Mouse (Mus musculus) kidney, embryonic 14.5 days (tissue): ENCODE measurements around the gene Phf14. TPM values are rescaled to one million over a fixed set of nuclear protein-coding genes. Genes with fewer than 3 reads are reported as not detected.

ENCODE experiments used
- ATAC-seq: fragments of 200-750 bp; cut with Nextera tagmentation; 2 replicates; pipeline ENCODE4 v1.8.0; 2017; ENCODE audit warnings: moderate number of reproducible peaks, mild to moderate bottlenecking, moderate TSS enrichment, moderate library complexity; ENCODE audit not compliant: low FRiP score, low TSS enrichment
- H3K27ac ChIP-seq: fragments of 300-500 bp; sonication (generic); 2 replicates; pipeline ENCODE4 v1.5.1; 2014; ENCODE audit warnings: low read depth, mild to moderate bottlenecking, low read length, moderate library complexity, mixed read lengths
- H3K27me3 ChIP-seq: fragments of 300-500 bp; sonication (generic); 2 replicates; pipeline ENCODE4 v1.6.1; 2014; ENCODE audit warnings: mild to moderate bottlenecking, low read length; ENCODE audit not compliant: control insufficient read depth, insufficient read depth
- H3K36me3 ChIP-seq: fragments of 300-500 bp; sonication (generic); 2 replicates; pipeline ENCODE4 v1.6.1; 2014; ENCODE audit warnings: low read length, mixed read lengths; ENCODE audit not compliant: control insufficient read depth, insufficient read depth
- H3K4me1 ChIP-seq: fragments of 300-500 bp; sonication (generic); 2 replicates; pipeline ENCODE4 v1.6.1; 2014; ENCODE audit warnings: low read length, mixed read lengths; ENCODE audit not compliant: control insufficient read depth, insufficient read depth
- H3K4me2 ChIP-seq: fragments of 300-500 bp; sonication (generic); replicated peaks from 2 replicates; pipeline ENCODE4 v1.6.1; 2014; ENCODE audit warnings: low read depth, mild to moderate bottlenecking, low read length
- H3K4me3 ChIP-seq: fragments of 300-500 bp; sonication (generic); 2 replicates; pipeline ENCODE4 v1.5.1; 2014; ENCODE audit warnings: mild to moderate bottlenecking, low read length
- H3K9ac ChIP-seq: fragments of 300-500 bp; sonication (generic); 2 replicates; pipeline ENCODE4 v1.6.1; 2014; ENCODE audit warnings: low read depth, mild to moderate bottlenecking, low read length, moderate library complexity
- H3K9me3 ChIP-seq: fragments of 300-500 bp; sonication (generic); 2 replicates; pipeline ENCODE4 v1.6.1; 2016; ENCODE audit warnings: low read length; ENCODE audit not compliant: control insufficient read depth
- WGBS: fragments of 180-500 bp; shearing (Covaris S2); extraction: QIAGEN DNeasy Blood & Tissue Kit; methylation state at CpG from one replicate; pipeline ENCODE4 v1.1.7; 2014; 5-methylcytosine and 5-hydroxymethylcytosine counted together
- polyA plus RNA-seq: library from polyadenylated mRNA; unstranded; fragments of >200 nt; fragmentation: Nextera tagmentation; extraction: Ambion mirVana; gene quantifications from 2 replicates; pipeline ENCODE4 v1.2.1, GENCODE M21; 2014

Gene Phf14
- polyA plus RNA-seq, 1 experiment from 2014 or later: 92.6 TPM

GRCm38 (mm10) chr6:12006001-12006400 is 98.4 kb downstream of the Phf14 start:
- H3K27ac ChIP-seq: no peak overlapping the region
- no peak overlapping the region for H3K4me3 ChIP-seq
- WGBS: 85% methylated on average over 1 of the region's 1 CpGs
- no peaks in the 10 kb centered on the region for H3K9me3 ChIP-seq
- no peak for ATAC-seq
- peaks cover 18% of the 10 kb centered on the region; the same call in 1 of the 2 replicates for H3K36me3 ChIP-seq
- H3K4me1 ChIP-seq: no peaks in the 10 kb centered on the region
- H3K9ac ChIP-seq: no peak overlapping the region
- no peak overlapping the region for H3K4me2 ChIP-seq
- H3K27me3 ChIP-seq: no peaks in the 10 kb centered on the region

DNA sequence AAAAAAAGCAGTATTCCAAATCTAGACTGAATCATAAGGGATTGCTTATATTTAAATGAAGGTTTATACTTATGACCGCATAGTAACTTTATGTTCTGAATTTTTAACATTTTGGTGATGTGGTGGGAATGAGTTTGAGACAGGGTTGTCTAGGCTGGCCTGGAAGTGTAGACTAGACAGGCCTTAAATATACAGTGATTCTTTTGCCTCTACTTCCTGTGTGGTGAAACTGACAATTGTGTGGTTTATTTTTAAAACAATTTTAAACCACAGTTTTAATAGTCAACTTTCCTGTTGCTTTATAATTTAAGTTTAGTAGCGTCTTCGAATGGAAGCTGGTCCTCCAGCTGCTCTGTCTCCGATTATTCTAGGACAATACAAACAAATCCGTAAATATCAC is 104.5 kb downstream of the Phf14 start:
- 91% methylated on average over 5 of the region's 5 CpGs for WGBS
- Histone ChIP-seq H3K27ac (no peak overlapping the region), H3K36me3 (peaks cover 5% of the 10 kb centered on the region; the same call in 1 of the 2 replicates), H3K4me1 (no peaks in the 10 kb centered on the region), H3K9ac (no peak overlapping the region), H3K4me3 (no peak overlapping the region), H3K4me2 (no peak overlapping the region), H3K27me3 (no peaks in the 10 kb centered on the region), H3K9me3 (no peaks in the 10 kb centered on the region)
- no peak for ATAC-seq

- Histone ChIP-seq H3K27ac (no peak overlapping the region), H3K27me3 (no peaks in the 10 kb centered on the region), H3K4me3 (no peak overlapping the region), H3K36me3 (peaks cover 6% of the 10 kb centered on the region; the same call in 1 of the 2 replicates), H3K9me3 (no peaks in the 10 kb centered on the region), H3K9ac (no peak overlapping the region), H3K4me2 (no peak overlapping the region), H3K4me1 (no peaks in the 10 kb centered on the region)
- WGBS: 27% methylated on average over 2 of the region's 2 CpGs
- ATAC-seq: peak; percentile 86
Observed at GRCm38 (mm10) chr6:12014035-12014434, 106.4 kb downstream of the Phf14 start.

DNA sequence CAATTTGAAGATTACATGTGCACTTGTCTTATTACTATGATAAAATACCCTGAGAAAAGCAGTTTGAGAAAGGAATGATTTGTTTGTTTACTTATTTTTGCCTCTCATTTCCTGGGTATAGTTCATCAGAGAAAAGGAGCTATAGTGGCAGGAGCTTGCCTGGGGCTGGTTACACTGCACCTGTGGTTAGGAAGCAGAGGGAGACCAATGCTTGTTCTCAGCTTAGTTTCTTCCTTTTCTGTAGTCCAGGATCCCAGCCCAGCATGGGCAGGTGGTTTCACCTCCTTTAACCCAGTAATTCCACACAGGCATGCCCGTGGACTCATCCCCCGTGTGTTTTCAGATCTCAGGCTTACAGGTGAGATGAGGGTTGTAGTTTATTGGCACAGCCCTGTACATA is 107.1 kb downstream of the Phf14 start:
- Histone ChIP-seq H3K9me3 (no peaks in the 10 kb centered on the region), H3K27me3 (no peaks in the 10 kb centered on the region), H3K4me3 (no peak overlapping the region), H3K4me2 (no peak overlapping the region), H3K9ac (no peak overlapping the region), H3K36me3 (peaks cover 6% of the 10 kb centered on the region; the same call in 1 of the 2 replicates), H3K27ac (no peak overlapping the region), H3K4me1 (no peaks in the 10 kb centered on the region)
- 70% methylated on average over 2 of the region's 2 CpGs for WGBS
- ATAC-seq: no peak; the same call in 1 of the 2 replicates

DNA sequence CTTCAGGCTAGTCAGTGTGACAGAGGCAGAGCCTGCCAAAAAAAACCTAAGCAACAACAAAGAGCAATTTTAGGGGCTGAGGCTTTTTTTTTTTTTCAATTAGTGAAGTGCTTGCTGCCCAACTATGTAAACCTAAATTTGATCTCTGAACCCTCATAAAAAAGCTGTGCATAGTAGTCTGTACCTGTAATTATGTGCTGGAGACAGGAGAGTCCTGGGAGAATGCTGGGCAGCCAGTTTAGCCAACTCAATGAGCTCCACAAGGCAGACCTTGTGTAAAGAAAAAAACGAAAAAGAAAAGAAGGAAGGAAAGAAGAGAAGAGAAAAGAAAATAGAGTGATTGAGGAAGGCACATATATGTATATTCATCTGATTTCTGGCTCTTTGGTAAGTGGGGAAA is 112.1 kb downstream of the Phf14 start:
- Histone ChIP-seq H3K4me2 (no peak overlapping the region), H3K4me1 (no peaks in the 10 kb centered on the region), H3K9me3 (no peaks in the 10 kb centered on the region), H3K9ac (no peak overlapping the region), H3K27me3 (no peaks in the 10 kb centered on the region), H3K27ac (no peak overlapping the region), H3K4me3 (no peak overlapping the region), H3K36me3 (peaks cover 12% of the 10 kb centered on the region; the same call in 1 of the 2 replicates)
- WGBS: 61% methylated on average over 1 of the region's 1 CpGs
- ATAC-seq: no peak

DNA sequence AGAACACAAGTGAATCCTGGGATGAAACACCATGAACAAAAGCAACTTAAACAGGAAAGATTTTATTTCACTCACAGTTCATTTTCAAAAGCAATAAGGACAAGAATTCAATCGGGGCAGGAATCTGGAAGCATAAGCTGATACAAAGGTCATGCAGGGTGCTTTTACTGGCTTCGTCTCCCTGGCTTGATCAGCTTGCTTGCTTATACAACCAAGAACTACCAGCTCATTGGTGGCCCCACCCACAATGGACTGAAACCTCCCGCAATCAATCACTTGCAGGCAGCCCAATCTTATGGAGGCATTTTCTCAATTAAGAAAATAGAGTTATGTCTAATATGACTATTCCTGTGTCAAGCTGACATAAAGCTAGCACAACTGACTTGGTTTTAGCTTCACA is 112.5 kb downstream of the Phf14 start:
- Histone ChIP-seq H3K4me2 (no peak overlapping the region), H3K9me3 (no peaks in the 10 kb centered on the region), H3K36me3 (peaks cover 12% of the 10 kb centered on the region; the same call in 1 of the 2 replicates), H3K4me1 (no peaks in the 10 kb centered on the region), H3K27ac (no peak overlapping the region), H3K27me3 (no peaks in the 10 kb centered on the region), H3K4me3 (no peak overlapping the region), H3K9ac (no peak overlapping the region)
- WGBS: 70% methylated on average over 3 of the region's 3 CpGs
- ATAC-seq: no peak

GRCm38 (mm10) chr6:12020738-12021137 is 113.1 kb downstream of the Phf14 start:
- Histone ChIP-seq H3K4me1 (no peaks in the 10 kb centered on the region), H3K9ac (no peak overlapping the region), H3K36me3 (peaks cover 12% of the 10 kb centered on the region; the same call in 1 of the 2 replicates), H3K4me2 (no peak overlapping the region), H3K27me3 (no peaks in the 10 kb centered on the region), H3K27ac (no peak overlapping the region), H3K9me3 (no peaks in the 10 kb centered on the region), H3K4me3 (no peak overlapping the region)
- WGBS: 90% methylated on average over 4 of the region's 4 CpGs
- ATAC-seq: no peak

DNA sequence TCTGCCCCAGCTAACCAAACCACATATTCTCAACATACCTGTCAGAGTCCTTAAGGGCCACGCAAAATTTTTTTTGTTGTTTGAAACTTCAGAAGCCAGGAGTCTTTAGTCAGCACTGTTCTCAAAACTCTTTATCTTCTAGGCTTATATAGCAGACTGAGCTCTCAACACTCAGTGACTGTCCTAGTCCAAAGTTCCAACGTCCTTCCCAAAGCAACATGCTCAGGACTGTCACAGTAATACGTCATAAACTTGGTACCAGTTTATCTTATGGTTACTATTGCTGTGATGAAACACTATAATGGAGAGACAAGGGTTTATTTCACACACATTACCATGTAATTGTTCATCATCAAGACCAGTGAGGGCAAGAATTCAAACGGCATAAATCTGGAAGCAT is 113.9 kb downstream of the Phf14 start:
- Histone ChIP-seq H3K4me3 (no peak overlapping the region), H3K9ac (no peak overlapping the region), H3K4me1 (no peaks in the 10 kb centered on the region), H3K36me3 (peaks cover 12% of the 10 kb centered on the region; the same call in 1 of the 2 replicates), H3K9me3 (no peaks in the 10 kb centered on the region), H3K4me2 (no peak overlapping the region), H3K27me3 (no peaks in the 10 kb centered on the region), H3K27ac (no peak overlapping the region)
- 91% methylated on average over 4 of the region's 4 CpGs for WGBS
- no peak for ATAC-seq

- Histone ChIP-seq H3K4me3 (no peak overlapping the region), H3K4me1 (no peaks in the 10 kb centered on the region), H3K9ac (no peak overlapping the region), H3K36me3 (peaks cover 10% of the 10 kb centered on the region; the same call in 1 of the 2 replicates), H3K27ac (no peak overlapping the region), H3K27me3 (no peaks in the 10 kb centered on the region), H3K4me2 (no peak overlapping the region), H3K9me3 (no peaks in the 10 kb centered on the region)
- 99% methylated on average over 2 of the region's 2 CpGs for WGBS
- no peak for ATAC-seq
Observed at GRCm38 (mm10) chr6:12023395-12023794, 115.8 kb downstream of the Phf14 start.
